Mouse (Mus musculus) MN1 (cell line): ENCODE data around the gene Serf1.
A peak's percentile ranks its signal among the peaks of the same experiment; 100 is the strongest.
"Not testable (repeated sequence)": the region's sequence is repeated elsewhere in the genome, so short reads cannot be mapped to it uniquely, and the experiment has no call there.

Source experiments
- DNase-seq: peaks from one replicate; pipeline ENCODE4 v3.0.0-alpha.2; 2016; ENCODE audit warnings: low spot score

The Serf1 gene

GRCm38 (mm10) chr13:100107652-100108472 lies at the start of gene Serf1:
Serf1 (plus strand) TSS chr13:100108012.
- DNase-seq = peak; percentile 93

GRCm38 (mm10) chr13:100063936-100064335 lies 43.9 kb upstream of the Serf1 start:
- DNase-seq = no peak

GRCm38 (mm10) chr13:100067821-100068220 lies 40.0 kb upstream of the Serf1 start:
- DNase-seq = no peak

- no peak for DNase-seq
Observed at GRCm38 (mm10) chr13:100071473-100071872, 36.3 kb upstream of the Serf1 start.

- DNase-seq = no peak
Observed at GRCm38 (mm10) chr13:100098808-100099207, 9.0 kb upstream of the Serf1 start.

- peak; percentile 31 for DNase-seq
Observed at GRCm38 (mm10) chr13:100103052-100103658, 4.7 kb upstream of the Serf1 start.

GRCm38 (mm10) chr13:100103748-100104254 lies 4.0 kb upstream of the Serf1 start, which contains the start of gene Bdp1:
Bdp1 (minus strand) TSS chr13:100104070.
- peak; percentile 98 for DNase-seq

- DNase-seq = peak; percentile 51
Observed at GRCm38 (mm10) chr13:100112218-100112972, 4.6 kb downstream of the Serf1 start.

GRCm38 (mm10) chr13:100123970-100124369 lies 16.2 kb downstream of the Serf1 start:
- no peak for DNase-seq

- DNase-seq = peak; percentile 97
Observed at GRCm38 (mm10) chr13:100124423-100125257, 16.8 kb downstream of the Serf1 start, which contains the start of gene Smn1. Smn1 (plus strand) TSS chr13:100124852.

- no peak for DNase-seq
Observed at GRCm38 (mm10) chr13:100125258-100125643, 17.4 kb downstream of the Serf1 start.

GRCm38 (mm10) chr13:100141646-100142314 lies 34.0 kb downstream of the Serf1 start:
- no peak for DNase-seq

GRCm38 (mm10) chr13:100152659-100153058 lies 44.8 kb downstream of the Serf1 start:
- no peak for DNase-seq

GRCm38 (mm10) chr13:100156624-100157023 lies 48.8 kb downstream of the Serf1 start:
- no peak for DNase-seq

GRCm38 (mm10) chr13:100161171-100161870 lies 53.5 kb downstream of the Serf1 start:
- not testable (repeated sequence) for DNase-seq

GRCm38 (mm10) chr13:100162467-100162866 lies 54.7 kb downstream of the Serf1 start:
- not testable (repeated sequence) for DNase-seq
